Mouse (Mus musculus): ENCODE measurements around the gene Fam69a. TPM values are rescaled to one million over a fixed set of nuclear protein-coding genes. Genes with fewer than 3 reads are reported as not detected.

The Fam69a gene
- polyA plus RNA-seq, 1 experiment from 2014 or later = 24.5 TPM

GRCm38 (mm10) chr5:107911012-107911411 is 75.9 kb downstream of the Fam69a start:
- H3K36me3 ChIP-seq (ENCODE audit: control insufficient read depth, insufficient read depth, low read length) = peaks cover 40% of the 10 kb centered on the region
- no peaks in the 10 kb centered on the region for H3K4me1 ChIP-seq (replicated peaks; ENCODE audit: control insufficient read depth, insufficient read depth, low read length)
- H3K4me2 ChIP-seq (ENCODE audit: low read length) = no peak overlapping the region
- ATAC-seq (replicated peaks; ENCODE audit: low FRiP score, low TSS enrichment, low read depth) (no peak), DNase-seq (ENCODE audit: low spot score) (no peak)
- H3K27me3 ChIP-seq (replicated peaks; ENCODE audit: control insufficient read depth, insufficient read depth, low read length) = no peaks in the 10 kb centered on the region
- no peak overlapping the region for H3K9ac ChIP-seq (ENCODE audit: low read length)
- no peak overlapping the region for H3K4me3 ChIP-seq (ENCODE audit: low read depth, low read length)
- 87% methylated on average over 5 of the region's 5 CpGs for WGBS
- no peaks in the 10 kb centered on the region for H3K9me3 ChIP-seq (ENCODE audit: control insufficient read depth, low read length)
- no peak overlapping the region for H3K27ac ChIP-seq (ENCODE audit: low read depth)

DNA sequence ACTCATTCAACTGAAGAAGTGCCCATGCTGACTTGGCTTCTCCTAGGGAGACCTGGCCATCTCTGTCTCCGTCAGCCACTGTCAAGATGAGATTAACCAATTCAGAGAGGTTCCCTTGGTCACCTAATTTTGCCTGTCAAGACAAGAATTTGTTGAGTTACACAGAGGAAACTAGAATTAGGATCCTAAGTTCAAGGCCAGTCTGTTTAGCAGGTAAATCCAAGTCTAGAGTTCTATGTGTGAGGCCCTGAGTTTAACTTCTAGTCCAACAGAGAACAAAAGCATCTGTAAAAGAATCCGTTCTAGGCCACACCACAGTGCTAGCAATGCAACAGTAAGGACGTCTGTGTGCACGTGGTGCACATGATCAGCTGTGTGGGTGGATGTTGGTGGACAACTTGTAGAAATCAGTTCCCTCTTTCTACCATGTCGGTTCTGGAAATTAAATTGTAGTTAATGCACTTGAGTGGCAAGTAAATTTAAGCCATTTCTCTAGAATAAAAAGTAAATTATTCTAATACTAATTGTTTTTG is 76.7 kb downstream of the Fam69a start:
- H3K4me2 ChIP-seq (ENCODE audit: low read length) = no peak overlapping the region
- no peak overlapping the region for H3K27ac ChIP-seq (ENCODE audit: low read depth)
- peaks cover 48% of the 10 kb centered on the region for H3K36me3 ChIP-seq (ENCODE audit: control insufficient read depth, insufficient read depth, low read length)
- DNase-seq (ENCODE audit: low spot score) (no peak), ATAC-seq (replicated peaks; ENCODE audit: low FRiP score, low TSS enrichment, low read depth) (no peak)
- 63% methylated on average over 5 of the region's 5 CpGs for WGBS
- no peak overlapping the region for H3K9ac ChIP-seq (ENCODE audit: low read length)
- H3K4me3 ChIP-seq (ENCODE audit: low read depth, low read length) = no peak overlapping the region
- H3K4me1 ChIP-seq (replicated peaks; ENCODE audit: control insufficient read depth, insufficient read depth, low read length) = no peaks in the 10 kb centered on the region
- no peaks in the 10 kb centered on the region for H3K27me3 ChIP-seq (replicated peaks; ENCODE audit: control insufficient read depth, insufficient read depth, low read length)
- H3K9me3 ChIP-seq (ENCODE audit: control insufficient read depth, low read length) = no peaks in the 10 kb centered on the region

DNA sequence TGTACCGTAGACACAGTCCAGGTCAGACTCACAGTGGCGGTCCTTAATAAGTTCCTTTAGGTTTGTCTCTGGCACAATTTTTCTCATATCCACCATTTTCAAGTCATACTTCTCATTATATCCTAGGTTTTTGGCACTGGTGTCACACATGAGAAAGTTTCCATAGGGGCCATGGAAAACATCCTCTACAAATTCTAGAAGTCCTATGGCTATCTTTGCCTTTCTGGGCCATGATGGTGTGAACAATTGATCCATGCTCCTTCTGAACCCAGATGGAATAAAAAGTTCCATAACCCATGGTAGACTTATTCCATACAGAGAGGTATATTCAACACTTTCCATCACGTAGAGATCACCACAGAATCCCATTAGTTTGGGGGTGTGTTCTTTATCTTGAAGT is 77.2 kb downstream of the Fam69a start:
- H3K4me1 ChIP-seq (replicated peaks; ENCODE audit: control insufficient read depth, insufficient read depth, low read length) = no peaks in the 10 kb centered on the region
- ATAC-seq (replicated peaks; ENCODE audit: low FRiP score, low TSS enrichment, low read depth) = no peak
- peaks cover 53% of the 10 kb centered on the region for H3K36me3 ChIP-seq (ENCODE audit: control insufficient read depth, insufficient read depth, low read length)
- H3K9me3 ChIP-seq (ENCODE audit: control insufficient read depth, low read length) = no peaks in the 10 kb centered on the region
- no peaks in the 10 kb centered on the region for H3K27me3 ChIP-seq (replicated peaks; ENCODE audit: control insufficient read depth, insufficient read depth, low read length)
- H3K27ac ChIP-seq (ENCODE audit: low read depth) = no peak overlapping the region
- H3K4me3 ChIP-seq (ENCODE audit: low read depth, low read length) = no peak overlapping the region
- DNase-seq (ENCODE audit: low spot score) = no peak
- no peak overlapping the region for H3K4me2 ChIP-seq (ENCODE audit: low read length)
- H3K9ac ChIP-seq (ENCODE audit: low read length) = no peak overlapping the region
- WGBS = 93% methylated on average over 3 of the region's 3 CpGs

GRCm38 (mm10) chr5:107908514-107909110 is 78.3 kb downstream of the Fam69a start:
- H3K9me3 ChIP-seq (ENCODE audit: control insufficient read depth, low read length) = no peaks in the 10 kb centered on the region
- no peak overlapping the region for H3K27ac ChIP-seq (ENCODE audit: low read depth)
- WGBS = 85% methylated on average over 2 of the region's 2 CpGs
- H3K36me3 ChIP-seq (ENCODE audit: control insufficient read depth, insufficient read depth, low read length) = peaks cover 64% of the 10 kb centered on the region
- DNase-seq (ENCODE audit: low spot score) = no peak
- no peaks in the 10 kb centered on the region for H3K4me1 ChIP-seq (replicated peaks; ENCODE audit: control insufficient read depth, insufficient read depth, low read length)
- ATAC-seq (replicated peaks; ENCODE audit: low FRiP score, low TSS enrichment, low read depth) = no peak; the same call in 1 of the 2 replicates
- H3K4me2 ChIP-seq (ENCODE audit: low read length) = no peak overlapping the region
- H3K27me3 ChIP-seq (replicated peaks; ENCODE audit: control insufficient read depth, insufficient read depth, low read length) = no peaks in the 10 kb centered on the region
- H3K4me3 ChIP-seq (ENCODE audit: low read depth, low read length) = no peak overlapping the region
- H3K9ac ChIP-seq (ENCODE audit: low read length) = no peak overlapping the region

- DNase-seq (ENCODE audit: low spot score) (no peak), ATAC-seq (replicated peaks; ENCODE audit: low FRiP score, low TSS enrichment, low read depth) (no peak)
- Histone ChIP-seq H3K36me3 (ENCODE audit: control insufficient read depth, insufficient read depth, low read length) (peaks cover 73% of the 10 kb centered on the region), H3K4me3 (ENCODE audit: low read depth, low read length) (no peak overlapping the region), H3K4me2 (ENCODE audit: low read length) (no peak overlapping the region), H3K9me3 (ENCODE audit: control insufficient read depth, low read length) (no peaks in the 10 kb centered on the region), H3K4me1 (replicated peaks; ENCODE audit: control insufficient read depth, insufficient read depth, low read length) (peaks cover 5% of the 10 kb centered on the region; the same call in 1 of the 2 replicates), H3K27me3 (replicated peaks; ENCODE audit: control insufficient read depth, insufficient read depth, low read length) (no peaks in the 10 kb centered on the region), H3K27ac (ENCODE audit: low read depth) (no peak overlapping the region), H3K9ac (ENCODE audit: low read length) (no peak overlapping the region)
- WGBS = 75% methylated on average over 3 of the region's 3 CpGs
These were observed 82.6 kb downstream of the Fam69a start for GRCm38 (mm10) chr5:107904325-107904724.

DNA sequence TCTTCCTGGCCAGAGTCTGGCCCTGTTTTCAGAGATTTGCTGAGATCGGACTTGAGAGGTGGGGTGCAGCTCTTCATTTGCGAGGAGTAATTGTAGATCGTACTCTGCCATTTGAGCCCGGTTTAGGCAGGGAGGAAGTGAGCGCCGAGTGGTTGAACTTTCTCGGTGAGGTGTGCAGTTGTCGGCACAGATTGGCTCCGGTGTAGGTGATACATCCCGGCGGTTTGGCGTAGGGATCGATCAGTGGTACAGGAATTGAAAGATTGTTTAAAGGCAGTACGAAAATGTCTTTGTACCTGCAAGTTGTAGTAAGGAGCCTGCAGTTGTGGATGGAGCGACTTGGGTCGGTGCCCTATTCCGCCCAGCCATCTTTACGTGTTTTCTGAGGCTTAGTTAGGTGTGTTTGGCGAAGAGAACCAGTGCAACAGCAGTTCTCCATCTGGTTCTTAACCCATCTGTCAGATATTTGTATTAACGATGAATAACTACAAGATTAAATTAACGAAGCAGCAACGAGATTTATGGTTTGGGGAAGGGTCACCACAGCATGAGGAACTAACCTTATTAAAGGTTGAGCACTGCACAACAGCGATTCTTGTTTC is 85.8 kb downstream of the Fam69a start:
- DNase-seq (ENCODE audit: low spot score) = no peak
- no peaks in the 10 kb centered on the region for H3K9me3 ChIP-seq (ENCODE audit: control insufficient read depth, low read length)
- under 1% methylated on average over 23 of the region's 23 CpGs for WGBS
- H3K9ac ChIP-seq (ENCODE audit: low read length) = peak overlapping the region; percentile 94
- peaks cover 5% of the 10 kb centered on the region; the same call in 1 of the 2 replicates for H3K4me1 ChIP-seq (replicated peaks; ENCODE audit: control insufficient read depth, insufficient read depth, low read length)
- H3K36me3 ChIP-seq (ENCODE audit: control insufficient read depth, insufficient read depth, low read length) = peaks cover 40% of the 10 kb centered on the region
- H3K4me2 ChIP-seq (ENCODE audit: low read length) = peak overlapping the region; percentile 82
- ATAC-seq (replicated peaks; ENCODE audit: low FRiP score, low TSS enrichment, low read depth) = peak; percentile 36
- peak overlapping the region; percentile 82 for H3K27ac ChIP-seq (ENCODE audit: low read depth)
- no peaks in the 10 kb centered on the region for H3K27me3 ChIP-seq (replicated peaks; ENCODE audit: control insufficient read depth, insufficient read depth, low read length)
- H3K4me3 ChIP-seq (ENCODE audit: low read depth, low read length) = peak overlapping the region; percentile 75

- H3K4me3 ChIP-seq (ENCODE audit: low read depth, low read length) = peak within 1 kb of the TSS; percentile 75
- 3% methylated on average over 65 of the region's 66 CpGs for WGBS
- H3K36me3 ChIP-seq (ENCODE audit: control insufficient read depth, insufficient read depth, low read length) = peaks cover 33% of the 10 kb centered on the region
These were observed 86.5 kb downstream of the Fam69a start, which contains the start of gene Rpl5 for GRCm38 (mm10) chr5:107900206-107901013. Gene Rpl5 (plus strand): TSS chr5:107900502.

DNA sequence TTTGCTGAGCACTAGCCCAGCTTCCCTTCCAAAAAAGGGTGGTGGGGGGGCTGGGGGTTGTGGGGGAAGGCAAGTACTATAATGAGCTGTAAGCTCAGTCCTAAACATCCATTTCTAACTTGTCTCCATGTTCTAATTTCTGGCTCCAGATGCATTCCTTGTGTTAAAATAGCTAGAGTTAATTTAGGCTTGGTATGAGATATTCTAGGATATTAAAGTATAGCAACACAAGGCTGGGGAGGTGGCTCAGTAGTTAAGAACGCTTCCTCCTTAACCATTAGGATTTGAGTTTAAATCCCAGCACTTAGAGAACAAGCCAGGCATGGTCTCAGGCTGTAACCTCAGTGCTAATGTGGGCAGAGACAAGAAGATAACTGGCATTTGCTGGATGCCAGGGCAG is 90.6 kb downstream of the Fam69a start:
- H3K4me3 ChIP-seq (ENCODE audit: low read depth, low read length) = no peak overlapping the region
- H3K27me3 ChIP-seq (replicated peaks; ENCODE audit: control insufficient read depth, insufficient read depth, low read length) = no peaks in the 10 kb centered on the region
- no peak overlapping the region for H3K9ac ChIP-seq (ENCODE audit: low read length)
- ATAC-seq (replicated peaks; ENCODE audit: low FRiP score, low TSS enrichment, low read depth) (no peak), DNase-seq (ENCODE audit: low spot score) (no peak)
- no peak overlapping the region for H3K4me2 ChIP-seq (ENCODE audit: low read length)
- no peaks in the 10 kb centered on the region for H3K9me3 ChIP-seq (ENCODE audit: control insufficient read depth, low read length)
- WGBS = 79% methylated on average over 1 of the region's 1 CpGs
- no peaks in the 10 kb centered on the region for H3K4me1 ChIP-seq (replicated peaks; ENCODE audit: control insufficient read depth, insufficient read depth, low read length)
- H3K27ac ChIP-seq (ENCODE audit: low read depth) = no peak overlapping the region
- no peaks in the 10 kb centered on the region for H3K36me3 ChIP-seq (ENCODE audit: control insufficient read depth, insufficient read depth, low read length)

More at GRCm38 (mm10) chr5:107900206-107901013, 86.5 kb downstream of the Fam69a start, which contains the start of gene Rpl5:
- ATAC-seq (replicated peaks; ENCODE audit: low FRiP score, low TSS enrichment, low read depth) = peak; percentile 97
- H3K4me1 ChIP-seq (replicated peaks; ENCODE audit: control insufficient read depth, insufficient read depth, low read length) = peaks cover 5% of the 10 kb centered on the region; the same call in 1 of the 2 replicates
- H3K27me3 ChIP-seq (replicated peaks; ENCODE audit: control insufficient read depth, insufficient read depth, low read length) = no peaks in the 10 kb centered on the region
- peak within 1 kb of the TSS; percentile 94 for H3K9ac ChIP-seq (ENCODE audit: low read length)
- H3K9me3 ChIP-seq (ENCODE audit: control insufficient read depth, low read length) = no peaks in the 10 kb centered on the region
- DNase-seq (ENCODE audit: low spot score) = peak; percentile 95
- H3K4me2 ChIP-seq (ENCODE audit: low read length) = peak within 1 kb of the TSS; percentile 82
- H3K27ac ChIP-seq (ENCODE audit: low read depth) = peak within 1 kb of the TSS; percentile 82
